Mouse (Mus musculus) spleen, postnatal 10 days (tissue): Measurements from ENCODE around the gene Rsad2.
"Not testable (repeated sequence)": the region's sequence is repeated elsewhere in the genome, so short reads cannot be mapped to it uniquely, and the experiment has no call there.

Experiments used
- DNase-seq, 2 experiments: peaks; one replicate each; pipeline ENCODE4 v3.0.0; 2021 to 2022; ENCODE audit warnings: low spot score in 2 of 2

Rsad2 gene

DNA sequence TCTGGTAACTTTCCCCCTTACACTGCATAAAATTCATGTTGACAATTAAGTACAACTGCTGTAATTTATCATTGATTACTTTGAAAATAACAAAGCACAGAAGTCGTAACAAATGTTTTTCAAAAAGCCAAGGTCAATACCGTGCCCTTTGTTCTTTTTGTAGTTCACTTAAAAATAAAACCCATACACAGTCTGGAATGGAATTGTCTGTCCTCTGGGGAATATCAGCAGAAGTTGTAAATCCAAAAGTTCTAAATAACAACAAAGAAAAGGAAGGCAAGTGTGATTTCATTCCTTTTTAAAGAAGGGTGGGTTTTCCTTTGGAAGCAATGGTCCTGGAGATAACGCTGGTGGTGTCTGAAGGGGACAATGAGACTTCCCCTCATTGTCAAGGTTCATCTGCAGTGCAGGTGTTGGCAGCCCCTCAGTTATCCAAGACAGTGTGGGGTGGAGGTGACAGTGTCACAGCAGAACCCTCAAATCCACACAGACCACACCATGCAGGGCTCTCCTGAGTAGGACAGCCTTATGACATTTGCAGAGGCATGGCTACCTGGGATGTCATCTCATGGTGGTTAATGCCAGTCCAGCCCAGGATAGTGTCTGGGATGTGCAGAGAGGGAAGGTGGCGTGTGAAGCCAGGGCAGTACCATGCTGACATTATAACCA is 9.7 kb downstream of the Rsad2 start:
- no peak for DNase-seq

DNA sequence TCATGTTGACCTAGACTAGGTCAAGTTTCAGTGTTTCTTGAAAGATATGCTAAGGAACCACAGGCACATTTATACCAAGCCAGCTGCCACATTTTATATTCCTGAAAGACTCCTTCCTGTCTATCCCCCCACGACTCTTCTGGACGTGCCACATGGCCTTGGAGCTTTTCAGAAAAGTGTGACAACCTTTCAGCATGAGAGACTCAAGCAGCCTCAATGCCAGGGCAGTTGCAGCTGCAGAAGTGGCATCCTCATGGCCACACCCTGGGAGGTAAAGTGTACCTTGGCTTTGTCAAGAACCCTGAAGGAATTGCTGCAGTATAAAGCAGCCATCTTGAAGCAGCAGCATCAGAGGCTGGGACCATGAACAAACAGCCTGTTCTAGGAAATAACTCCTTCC is 11.7 kb downstream of the Rsad2 start:
- DNase-seq = no peak

DNA sequence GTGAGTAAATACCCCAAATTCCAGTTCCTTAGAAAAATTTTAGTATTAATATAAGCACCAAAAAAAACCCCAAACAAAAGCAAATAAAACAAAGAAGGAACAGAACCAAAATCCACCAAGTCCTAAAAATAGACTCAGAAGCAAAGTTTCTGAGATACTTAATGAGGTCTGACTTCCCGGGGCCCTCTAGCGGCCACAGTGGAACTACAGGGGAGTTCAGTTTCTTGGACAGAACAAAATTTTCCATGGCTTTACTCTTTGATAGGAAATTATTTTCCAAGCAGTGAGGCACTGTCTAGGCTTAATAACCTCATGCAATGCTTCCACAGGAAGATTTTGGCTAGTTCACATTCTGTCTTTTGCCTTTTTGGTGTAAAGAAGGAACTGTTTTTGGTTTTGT is 12.2 kb downstream of the Rsad2 start:
- peak; percentile 72 to 87 for DNase-seq

DNA sequence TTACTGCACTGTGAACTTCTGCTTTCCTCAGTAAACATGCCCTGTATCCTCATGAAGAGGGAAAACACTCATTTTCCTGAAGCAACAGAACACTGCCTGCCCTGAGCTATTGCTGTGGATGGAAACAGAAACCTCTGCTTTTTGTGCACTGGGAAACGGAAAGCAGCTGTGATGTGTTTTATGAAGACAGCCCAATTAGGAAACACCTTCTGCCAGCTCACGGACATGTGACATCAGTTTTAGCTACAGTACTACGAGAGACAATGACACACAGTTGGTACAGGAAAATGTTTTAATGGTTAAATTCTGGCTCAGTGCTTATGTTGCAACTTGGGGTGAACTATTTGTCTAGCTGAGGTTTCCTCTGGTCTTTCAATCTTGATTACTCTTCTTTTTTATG is 16.9 kb downstream of the Rsad2 start:
- no peak for DNase-seq

DNA sequence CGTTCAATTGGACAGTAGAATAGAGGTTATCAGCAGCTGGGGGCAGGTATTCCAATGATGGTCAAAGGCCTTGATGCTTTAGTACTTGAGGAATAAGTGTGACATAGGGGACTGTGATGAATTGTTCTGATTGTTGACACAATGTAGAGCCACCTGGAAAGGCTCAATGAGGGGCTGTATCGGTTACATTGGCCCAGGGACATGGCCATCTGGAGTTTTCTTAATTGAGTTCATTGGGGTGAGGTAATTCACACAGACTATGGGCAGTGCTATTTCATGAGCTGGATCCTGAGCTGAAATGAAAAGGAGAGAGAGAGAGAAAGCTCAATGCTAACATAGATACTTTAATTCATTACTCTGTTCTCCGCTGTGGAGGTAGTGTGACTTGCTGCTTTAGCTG is 18.3 kb downstream of the Rsad2 start:
- no peak for DNase-seq

DNA sequence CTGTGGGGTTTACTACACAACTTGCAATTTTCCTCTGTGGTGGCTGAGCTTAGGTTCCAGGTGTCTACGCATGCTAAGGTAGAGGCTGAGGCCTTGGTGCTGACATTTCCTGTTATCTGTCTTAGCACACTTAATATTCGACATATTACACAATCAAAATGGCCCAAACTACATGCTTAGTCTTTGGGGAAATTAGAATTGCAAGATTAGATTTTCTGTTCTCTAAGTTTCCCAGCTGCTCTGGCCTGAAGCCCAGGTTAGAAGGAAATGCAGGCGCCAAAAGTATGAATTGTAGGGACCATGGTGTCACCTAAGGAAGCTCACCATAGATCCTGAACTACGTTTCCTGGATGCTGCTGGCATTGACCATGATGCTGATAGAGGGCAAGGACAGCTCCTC is 19.9 kb downstream of the Rsad2 start:
- no peak for DNase-seq

DNA sequence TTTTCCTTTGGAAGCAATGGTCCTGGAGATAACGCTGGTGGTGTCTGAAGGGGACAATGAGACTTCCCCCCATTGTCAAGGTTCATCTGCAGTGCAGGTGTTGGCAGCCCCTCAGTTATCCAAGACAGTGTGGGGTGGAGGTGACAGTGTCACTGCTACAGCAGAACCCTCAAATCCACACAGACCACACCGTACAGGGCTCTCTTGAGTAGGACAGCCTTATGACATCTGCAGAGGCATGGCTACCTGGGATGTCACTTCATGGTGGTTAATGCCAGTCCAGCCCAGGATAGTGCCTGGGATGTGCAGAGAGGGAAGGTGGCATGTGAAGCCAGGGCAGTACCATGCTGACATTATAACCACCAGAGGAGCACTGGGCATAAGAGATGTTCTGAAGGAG is 27.5 kb downstream of the Rsad2 start:
- not testable (repeated sequence) for DNase-seq

DNA sequence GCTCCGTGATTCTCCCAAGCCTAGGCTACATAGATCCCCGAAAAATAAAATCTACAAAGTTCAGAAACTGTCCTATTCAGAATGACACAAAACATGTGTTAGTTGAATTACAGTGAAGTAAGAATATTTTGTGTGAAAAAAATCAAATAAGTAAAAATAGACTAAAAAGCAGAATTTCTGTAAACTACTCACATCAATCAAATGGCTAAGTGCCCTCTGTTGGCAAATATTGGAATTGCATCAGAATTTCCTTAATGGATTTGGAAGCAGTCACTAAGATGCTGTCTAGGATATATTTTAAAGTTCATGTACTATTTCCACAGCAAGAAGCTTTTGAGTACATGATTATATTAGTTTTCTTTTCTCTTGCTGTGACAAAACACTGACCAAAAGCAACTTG is 31.4 kb downstream of the Rsad2 start:
- no peak for DNase-seq

DNA sequence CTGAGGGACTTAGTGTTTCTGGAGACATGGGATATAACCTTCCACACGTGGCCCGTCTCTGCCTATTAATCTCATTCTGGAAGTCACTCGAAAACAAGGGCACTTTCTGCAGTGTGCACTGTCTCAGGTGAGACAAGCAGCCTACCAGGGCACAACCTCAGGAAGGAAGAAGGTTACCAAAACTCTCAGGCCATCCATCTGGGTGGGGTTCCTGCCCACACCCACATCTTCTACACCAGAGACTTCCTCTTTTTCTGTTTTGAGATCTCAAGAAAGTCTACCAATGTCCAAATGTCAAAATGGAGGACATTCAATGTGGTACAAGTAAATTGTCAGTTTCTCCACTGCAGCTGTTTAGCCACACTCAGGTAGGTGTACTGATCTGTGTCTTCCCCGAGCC is 37.9 kb downstream of the Rsad2 start:
- peak in 1 of 2 experiments; percentile 44 for DNase-seq

DNA sequence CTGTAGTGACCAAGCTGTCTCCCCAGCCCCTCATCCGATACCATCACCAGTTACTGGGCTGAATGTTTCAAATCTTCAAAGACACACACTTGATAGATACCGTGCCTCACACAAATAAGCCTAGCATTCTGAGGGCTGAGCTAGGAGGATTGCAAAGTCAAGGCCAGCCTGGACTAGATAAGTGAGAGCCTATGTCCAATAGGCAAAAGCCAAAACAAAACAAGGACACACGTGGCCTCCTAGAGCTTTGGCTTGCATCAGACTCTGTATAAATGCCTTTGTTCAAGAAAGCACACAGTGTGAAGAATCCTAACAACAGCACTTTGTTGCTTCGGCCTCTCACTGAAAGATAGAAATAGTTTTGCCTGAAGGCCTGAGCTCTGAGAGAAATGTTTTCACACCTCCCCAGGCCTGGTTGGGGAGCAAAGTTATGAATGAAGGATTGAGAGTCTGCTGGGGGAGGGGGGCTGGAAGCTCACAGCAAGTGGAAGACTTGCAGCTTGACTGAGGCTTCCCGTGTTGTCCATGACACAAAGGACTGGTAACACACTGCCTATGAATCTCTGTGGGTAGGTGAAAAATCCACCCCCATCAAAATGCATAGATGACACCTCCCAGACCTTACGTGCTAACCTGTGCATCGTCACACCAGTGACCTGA is 39.5 kb downstream of the Rsad2 start:
- DNase-seq = no peak

DNA sequence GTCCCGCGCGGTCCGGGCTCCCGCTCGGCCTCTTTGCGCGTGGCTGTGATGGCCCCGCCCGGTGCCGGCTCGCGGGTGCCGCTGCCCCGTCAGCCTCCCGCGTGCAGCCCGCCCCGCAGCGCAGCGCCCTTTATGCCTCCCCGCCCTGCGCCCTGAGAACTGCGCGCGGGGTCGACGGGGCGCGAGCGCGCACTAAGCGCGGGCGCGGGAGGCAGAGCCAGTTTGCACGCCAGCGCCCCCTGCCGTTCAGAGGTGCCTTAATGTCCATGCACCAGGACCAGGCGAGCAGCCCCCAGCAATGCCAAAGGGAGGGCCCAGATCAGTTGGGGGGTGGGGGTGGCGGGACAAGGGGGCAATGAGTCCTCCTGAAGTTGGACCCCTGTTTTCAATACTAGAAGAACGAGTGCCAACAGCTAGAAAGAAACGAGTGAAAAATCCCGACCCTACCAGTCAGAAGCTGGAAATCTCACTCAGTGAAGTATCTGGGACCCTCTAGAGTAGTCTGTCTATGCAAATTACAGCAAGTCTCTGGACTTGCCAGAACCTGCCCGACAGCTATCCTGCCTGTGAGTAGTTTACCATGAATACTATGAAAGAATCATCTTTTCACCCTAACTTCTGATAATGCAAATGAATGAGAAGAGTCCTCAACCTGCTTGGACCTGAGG is 41.0 kb downstream of the Rsad2 start, which contains the start of gene Rnf144a:
Gene Rnf144a, minus strand, starts transcription at position 151 of the 668 bp plus-strand sequence.
- peak; percentile 91 to 96 for DNase-seq

DNA sequence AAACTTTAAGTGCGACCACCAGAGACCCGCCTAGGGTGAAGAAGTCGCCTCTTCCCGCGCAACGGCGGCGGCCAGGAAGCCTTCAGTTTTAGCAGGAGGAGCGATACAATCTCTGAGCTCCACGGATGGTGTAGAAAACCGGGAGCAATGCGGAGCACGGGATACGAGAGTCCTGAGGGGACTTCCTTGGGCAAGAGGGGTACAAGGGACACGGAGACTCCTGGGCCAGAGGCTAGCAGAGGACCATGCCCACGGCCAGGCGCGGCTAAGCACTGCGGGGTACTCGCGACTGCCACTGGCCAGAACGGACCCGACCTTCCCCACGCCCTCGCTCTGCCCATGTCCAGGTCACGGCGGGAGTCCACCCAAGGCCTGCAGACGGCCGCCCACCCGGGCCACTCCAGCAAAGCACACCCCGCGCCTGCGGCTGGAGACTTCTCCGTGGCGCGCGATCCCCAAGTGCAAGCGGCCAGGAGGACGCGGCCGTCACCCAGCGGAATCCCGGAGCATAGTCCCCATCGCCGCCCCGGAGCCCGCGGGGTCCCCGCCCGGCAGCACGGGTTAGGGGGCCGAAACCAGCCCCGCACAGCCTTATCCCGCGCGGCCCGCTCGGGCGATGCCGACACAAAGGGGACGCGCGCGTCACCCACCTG is 41.7 kb downstream of the Rsad2 start:
- DNase-seq = peak; percentile 60 to 63

DNA sequence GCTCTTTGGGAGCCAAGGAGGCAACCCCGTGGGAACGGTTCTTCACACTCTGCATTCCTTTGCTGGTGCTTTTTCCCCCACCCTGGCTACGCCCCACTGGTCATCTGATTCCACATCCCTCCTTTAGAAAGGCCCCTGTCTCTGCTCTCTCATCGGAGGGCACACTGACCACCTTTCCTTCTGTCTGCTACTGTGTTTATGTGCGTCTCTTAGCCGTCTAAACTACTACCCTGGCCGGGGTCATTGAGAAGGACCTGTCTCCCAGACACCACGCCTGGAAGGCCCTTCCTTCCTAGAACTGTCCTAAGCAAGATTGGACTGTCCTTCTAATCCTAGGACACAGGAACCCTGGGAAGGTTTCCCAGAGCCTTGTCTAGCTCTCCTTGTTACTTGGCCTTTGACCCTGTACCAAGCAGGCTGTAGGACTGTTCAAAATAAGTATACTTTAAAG is 42.3 kb downstream of the Rsad2 start:
- peak in 1 of 2 experiments; percentile 21 for DNase-seq

DNA sequence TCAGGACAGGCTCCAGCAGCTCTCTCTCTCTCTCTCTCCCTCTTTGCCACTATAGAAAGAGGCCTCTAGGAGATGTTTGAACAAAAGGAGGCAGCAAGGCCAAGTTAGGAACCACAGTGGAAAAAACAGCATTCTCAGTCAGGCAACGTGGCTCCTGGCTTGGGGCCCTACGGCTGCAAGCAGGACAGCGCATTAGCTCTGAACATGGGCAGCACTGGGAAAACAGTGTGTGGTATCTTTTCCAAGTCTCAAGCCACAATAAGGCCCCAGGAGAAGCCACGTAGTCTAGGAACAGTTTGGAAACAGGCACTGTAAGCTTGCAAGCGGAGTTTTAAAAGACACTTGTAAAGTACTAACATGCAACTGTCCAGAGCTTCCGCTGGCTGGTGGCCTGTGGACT is 43.5 kb downstream of the Rsad2 start:
- no peak for DNase-seq

DNA sequence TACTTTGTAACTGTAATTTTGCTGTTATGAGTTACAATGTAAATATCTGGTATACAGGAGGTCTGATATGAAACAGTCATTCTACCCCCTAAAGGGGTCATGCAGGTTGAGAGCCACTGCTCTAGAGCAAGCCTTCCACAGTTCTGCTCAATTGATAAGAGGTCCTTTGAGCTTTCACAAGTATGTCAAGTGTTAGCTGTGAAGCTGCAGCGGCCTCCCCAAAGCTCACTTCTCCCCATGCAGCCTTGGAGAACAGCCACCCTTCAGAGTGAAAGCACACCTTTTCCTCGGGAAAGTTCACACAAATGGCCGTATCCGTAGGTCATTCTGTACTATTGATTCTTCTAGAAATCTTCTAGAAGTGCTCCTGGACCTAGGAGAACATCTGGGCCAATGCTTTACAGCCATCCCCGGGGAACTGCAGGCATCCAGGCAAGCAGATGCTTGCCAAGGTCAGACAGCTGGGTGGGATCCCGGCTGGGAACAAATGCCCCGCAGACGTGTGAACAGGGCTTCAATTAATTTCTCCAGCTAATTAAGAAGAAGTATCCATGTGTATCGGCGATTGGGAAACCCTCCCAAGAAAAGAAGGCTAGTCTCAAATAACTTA is 44.3 kb downstream of the Rsad2 start:
- DNase-seq = no peak

DNA sequence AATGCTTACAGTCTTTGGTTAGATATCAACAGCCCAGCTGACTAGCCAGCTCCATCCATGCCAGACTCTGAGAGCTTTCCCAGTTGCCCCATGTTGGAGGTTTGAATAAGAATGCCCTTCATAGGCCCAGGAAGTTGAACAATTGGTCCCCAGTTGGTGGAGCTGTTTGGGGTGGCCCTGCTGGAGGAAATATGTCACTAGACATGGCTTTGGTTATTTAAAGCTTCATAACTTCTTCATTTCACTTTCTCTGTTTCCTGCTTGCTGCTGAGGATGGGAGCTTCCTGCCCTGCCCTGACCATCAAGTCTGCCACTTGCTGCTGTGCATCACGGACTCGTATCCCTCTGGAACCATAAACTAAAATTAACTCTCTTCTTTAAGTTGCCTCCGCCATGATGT is 45.8 kb downstream of the Rsad2 start:
- DNase-seq = no peak

DNA sequence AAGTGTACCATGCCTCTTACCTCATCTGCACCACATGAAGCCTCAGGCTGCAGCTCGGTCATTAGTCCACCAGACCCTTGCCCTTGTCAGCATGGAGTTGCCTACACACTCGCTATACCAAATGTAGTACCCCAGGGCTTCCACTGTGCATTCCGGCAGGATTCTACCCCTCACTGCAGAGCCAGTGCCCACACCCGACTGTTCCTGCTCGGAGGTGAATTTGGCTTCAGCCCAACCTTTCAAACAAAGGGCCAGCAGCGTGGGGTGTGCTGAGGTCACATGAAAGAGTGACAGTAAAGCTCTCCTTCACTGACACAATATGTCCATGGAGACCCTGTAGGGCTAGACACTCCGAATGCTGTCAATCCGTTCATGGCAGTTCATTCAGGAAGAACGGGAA is 47.5 kb downstream of the Rsad2 start:
- DNase-seq = no peak

DNA sequence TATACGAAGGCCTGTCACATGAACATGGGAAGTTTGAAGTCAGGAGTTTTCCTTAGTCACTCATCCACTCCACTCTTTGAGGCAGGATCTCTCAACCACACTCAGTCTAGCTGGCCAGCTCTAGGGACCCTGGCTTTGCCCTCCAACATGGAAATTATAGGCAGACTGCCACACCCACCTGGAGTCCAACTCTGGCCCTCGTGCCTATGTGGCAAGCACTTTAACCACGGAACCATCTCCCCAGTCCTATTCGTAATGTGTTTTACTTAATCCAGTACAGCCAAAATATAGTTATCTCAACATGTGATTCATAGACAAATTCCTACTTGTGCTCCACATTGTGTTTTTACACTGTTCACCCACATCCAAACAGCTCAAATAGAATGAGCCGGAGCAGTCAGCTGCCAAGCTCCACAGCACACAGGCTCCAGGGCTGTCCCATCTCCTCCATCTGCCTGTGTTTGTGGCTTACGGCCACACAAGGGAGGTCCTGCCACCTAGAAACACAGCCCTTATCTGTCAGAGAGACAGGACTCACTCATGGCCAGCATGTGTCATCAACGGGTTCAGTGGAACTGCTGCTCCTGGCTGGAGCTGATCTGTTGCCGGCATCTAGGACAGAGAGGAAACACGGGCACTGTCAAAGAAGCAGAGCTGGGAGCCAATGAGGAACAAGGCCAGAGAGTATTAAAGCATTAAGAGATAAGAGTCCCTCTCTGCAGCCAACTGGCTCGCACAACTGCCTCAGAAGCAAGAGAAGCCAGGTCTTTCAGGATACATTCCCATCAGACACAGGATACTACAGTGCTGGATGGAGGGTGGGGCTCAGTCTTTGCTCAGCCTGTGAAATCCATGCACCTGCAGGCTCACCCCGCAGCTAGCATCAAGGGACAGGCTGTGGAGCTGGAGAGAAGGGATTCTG is 51.2 kb downstream of the Rsad2 start:
- no peak for DNase-seq

DNA sequence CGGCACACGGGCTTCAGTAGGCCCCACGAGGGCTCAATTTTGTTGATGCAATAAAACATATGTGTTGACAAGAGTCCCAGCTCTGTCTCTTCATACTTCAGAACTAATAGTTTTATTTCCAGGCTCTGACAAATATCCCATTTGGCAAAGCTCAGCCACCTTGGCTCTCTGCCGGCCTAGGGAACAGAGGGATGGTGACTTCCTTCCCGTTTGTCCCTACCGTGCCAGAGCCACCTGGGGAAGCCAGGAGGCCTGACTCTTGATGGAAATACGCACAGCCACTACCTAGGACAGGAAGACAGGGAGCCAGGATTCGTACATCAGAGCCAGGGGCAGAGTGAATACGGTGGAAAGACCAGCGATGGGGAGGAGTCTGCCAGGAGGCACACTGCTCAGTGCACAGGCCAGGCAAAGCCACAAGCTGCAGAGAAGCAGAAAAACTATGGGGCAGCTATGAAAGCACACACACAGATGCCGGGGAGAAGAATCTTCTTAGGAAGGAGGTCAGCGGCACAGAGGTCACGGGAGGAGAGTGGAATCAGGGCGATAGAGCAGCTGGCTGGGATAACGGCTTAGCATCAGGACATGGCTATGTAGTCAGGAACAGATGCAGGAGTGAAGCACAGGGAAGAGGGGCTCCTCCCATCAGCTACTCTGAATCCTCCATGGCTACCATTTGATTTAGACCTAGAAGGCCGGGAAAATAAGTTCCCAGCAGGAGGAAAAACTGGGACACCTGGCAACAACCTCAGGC is 52.7 kb downstream of the Rsad2 start:
- no peak for DNase-seq
